Mouse (Mus musculus) liver, embryonic 12.5 days (tissue): Measurements from ENCODE around the gene Ddah2. TPM values are rescaled to one million over a fixed set of nuclear protein-coding genes. Genes with fewer than 3 reads are reported as not detected.

Source experiments
- ATAC-seq: fragments of 200-750 bp; cut with Nextera tagmentation; 2 replicates; pipeline ENCODE4 v1.8.0; 2017; ENCODE audit warnings: moderate number of reproducible peaks, mild to moderate bottlenecking, moderate library complexity
- H3K27ac ChIP-seq: fragments of 300-500 bp; sonication (generic); 2 replicates; pipeline ENCODE4 v1.5.1; 2016; ENCODE audit warnings: mild to moderate bottlenecking
- H3K27me3 ChIP-seq: fragments of 300-500 bp; sonication (generic); replicated peaks from 2 replicates; pipeline ENCODE4 v1.6.1; 2016; ENCODE audit warnings: mild to moderate bottlenecking, moderate library complexity
- H3K36me3 ChIP-seq: fragments of 300-500 bp; sonication (generic); 2 replicates; pipeline ENCODE4 v1.6.1; 2016; ENCODE audit warnings: mild to moderate bottlenecking, moderate library complexity
- H3K4me1 ChIP-seq: fragments of 300-500 bp; sonication (generic); 2 replicates; pipeline ENCODE4 v1.6.1; 2016
- H3K4me2 ChIP-seq: fragments of 300-500 bp; sonication (generic); 2 replicates; pipeline ENCODE4 v1.6.1; 2016; ENCODE audit warnings: mild to moderate bottlenecking, moderate library complexity
- H3K4me3 ChIP-seq: fragments of 300-500 bp; sonication (generic); 2 replicates; pipeline ENCODE4 v1.5.1; 2016; ENCODE audit warnings: mild to moderate bottlenecking, moderate library complexity
- H3K9ac ChIP-seq: fragments of 300-500 bp; sonication (generic); 2 replicates; pipeline ENCODE4 v1.6.1; 2016; ENCODE audit warnings: mild to moderate bottlenecking, moderate library complexity
- H3K9me3 ChIP-seq: fragments of 300-500 bp; sonication (generic); replicated peaks from 2 replicates; pipeline ENCODE4 v1.6.1; 2016; ENCODE audit warnings: mild to moderate bottlenecking, moderate library complexity
- WGBS: fragments of 180-500 bp; shearing (Covaris S2); methylation state at CpG from one replicate; pipeline ENCODE4 v1.1.7; 2016; ENCODE audit not compliant: insufficient replicate concordance; 5-methylcytosine and 5-hydroxymethylcytosine counted together
- polyA plus RNA-seq: library from polyadenylated mRNA; unstranded; fragments of >200 nt; fragmentation: Nextera tagmentation; extraction: Ambion mirVana; gene quantifications from 2 replicates; pipeline ENCODE4 v1.2.1, GENCODE M21; 2016

The Ddah2 gene
- polyA plus RNA-seq, 1 experiment from 2014 or later, result 49.0 TPM

- peaks cover 16% of the 10 kb centered on the region for H3K36me3 ChIP-seq
- H3K4me3 ChIP-seq, result no peak overlapping the region
- WGBS, result 74% methylated on average over 8 of the region's 8 CpGs
- H3K9me3 ChIP-seq, result no peaks in the 10 kb centered on the region
- H3K4me1 ChIP-seq, result peaks cover 71% of the 10 kb centered on the region
- H3K9ac ChIP-seq, result no peak overlapping the region
- 0 out of 2 replicates have a peak, but pooled peaks cover 3% of the 10 kb centered on the region for H3K27me3 ChIP-seq
- no peak overlapping the region for H3K4me2 ChIP-seq
- no peak for ATAC-seq
- H3K27ac ChIP-seq, result no peak overlapping the region
Measured at GRCm38 (mm10) chr17:35020551-35020950, 38.3 kb upstream of the Ddah2 start.

- H3K4me3 ChIP-seq, result peak overlapping the region; percentile 18
- H3K4me2 ChIP-seq, result peak overlapping the region; percentile 57
- peak overlapping the region; percentile 47; the same call in 1 of the 2 replicates for H3K9ac ChIP-seq
- 3% methylated on average over 17 of the region's 17 CpGs for WGBS
- H3K9me3 ChIP-seq, result no peaks in the 10 kb centered on the region
- ATAC-seq, result peak; percentile 13; the same call in 1 of the 2 replicates
- H3K4me1 ChIP-seq, result peaks cover 74% of the 10 kb centered on the region
- peaks cover 9% of the 10 kb centered on the region for H3K36me3 ChIP-seq
- 0 out of 2 replicates have a peak, but pooled peaks cover 3% of the 10 kb centered on the region for H3K27me3 ChIP-seq
- H3K27ac ChIP-seq, result peak overlapping the region; percentile 77
Measured at GRCm38 (mm10) chr17:35021163-35021808, 37.5 kb upstream of the Ddah2 start.

- peaks cover 70% of the 10 kb centered on the region for H3K4me1 ChIP-seq
- no peak overlapping the region for H3K9ac ChIP-seq
- 5% methylated on average over 6 of the region's 6 CpGs for WGBS
- H3K9me3 ChIP-seq, result no peaks in the 10 kb centered on the region
- peak overlapping the region; percentile 57 for H3K4me2 ChIP-seq
- H3K4me3 ChIP-seq, result no peak overlapping the region
- ATAC-seq, result peak; percentile 90
- peak overlapping the region; percentile 77 for H3K27ac ChIP-seq
- H3K36me3 ChIP-seq, result peaks cover 2% of the 10 kb centered on the region
- 0 out of 2 replicates have a peak, but pooled peaks cover 3% of the 10 kb centered on the region for H3K27me3 ChIP-seq
Measured at GRCm38 (mm10) chr17:35021842-35022477, 36.9 kb upstream of the Ddah2 start.

GRCm38 (mm10) chr17:35022541-35023060 lies 36.2 kb upstream of the Ddah2 start:
- no peak for ATAC-seq
- no peak overlapping the region for H3K4me3 ChIP-seq
- peak overlapping the region; percentile 57; the same call in 1 of the 2 replicates for H3K4me2 ChIP-seq
- 0 out of 2 replicates have a peak, but pooled peaks cover 3% of the 10 kb centered on the region for H3K27me3 ChIP-seq
- no peaks in the 10 kb centered on the region for H3K9me3 ChIP-seq
- no peak overlapping the region for H3K9ac ChIP-seq
- 60% methylated on average over 8 of the region's 8 CpGs for WGBS
- peak overlapping the region; percentile 77 for H3K27ac ChIP-seq
- peaks cover 74% of the 10 kb centered on the region for H3K4me1 ChIP-seq
- no peaks in the 10 kb centered on the region for H3K36me3 ChIP-seq

- no peaks in the 10 kb centered on the region for H3K9me3 ChIP-seq
- peak overlapping the region; percentile 77; the same call in 1 of the 2 replicates for H3K27ac ChIP-seq
- ATAC-seq, result no peak
- 79% methylated on average over 5 of the region's 5 CpGs for WGBS
- H3K4me3 ChIP-seq, result no peak overlapping the region
- no peaks in the 10 kb centered on the region for H3K36me3 ChIP-seq
- peaks cover 74% of the 10 kb centered on the region for H3K4me1 ChIP-seq
- H3K27me3 ChIP-seq, result 0 out of 2 replicates have a peak, but pooled peaks cover 3% of the 10 kb centered on the region
- H3K4me2 ChIP-seq, result no peak overlapping the region
- H3K9ac ChIP-seq, result 0 out of 2 replicates have a peak overlapping the region, but pooled peaks have one; percentile 13
Measured at GRCm38 (mm10) chr17:35023221-35023620, 35.6 kb upstream of the Ddah2 start.

- no peaks in the 10 kb centered on the region for H3K9me3 ChIP-seq
- H3K27me3 ChIP-seq, result 0 out of 2 replicates have a peak, but pooled peaks cover 3% of the 10 kb centered on the region
- peaks cover 79% of the 10 kb centered on the region for H3K4me1 ChIP-seq
- 0 out of 2 replicates have a peak overlapping the region, but pooled peaks have one; percentile 4 for H3K4me2 ChIP-seq
- H3K4me3 ChIP-seq, result no peak overlapping the region
- no peak for ATAC-seq
- 19% methylated on average over 4 of the region's 4 CpGs for WGBS
- peak overlapping the region; percentile 42 for H3K27ac ChIP-seq
- 0 out of 2 replicates have a peak overlapping the region, but pooled peaks have one; percentile 13 for H3K9ac ChIP-seq
- H3K36me3 ChIP-seq, result no peaks in the 10 kb centered on the region
Measured at GRCm38 (mm10) chr17:35023756-35024155, 35.1 kb upstream of the Ddah2 start.

- Histone ChIP-seq H3K4me3 (no peak overlapping the region), H3K9ac (no peak overlapping the region), H3K4me2 (no peak overlapping the region), H3K36me3 (no peaks in the 10 kb centered on the region), H3K27ac (peak overlapping the region; percentile 39), H3K27me3 (0 out of 2 replicates have a peak, but pooled peaks cover 3% of the 10 kb centered on the region), H3K4me1 (peaks cover 84% of the 10 kb centered on the region), H3K9me3 (no peaks in the 10 kb centered on the region)
- no peak for ATAC-seq
- 52% methylated on average over 13 of the region's 13 CpGs for WGBS
Measured at GRCm38 (mm10) chr17:35024261-35024660, 34.6 kb upstream of the Ddah2 start.

GRCm38 (mm10) chr17:35024691-35025488 lies 33.9 kb upstream of the Ddah2 start:
- ATAC-seq, result no peak
- no peaks in the 10 kb centered on the region for H3K9me3 ChIP-seq
- H3K4me3 ChIP-seq, result no peak overlapping the region
- H3K4me1 ChIP-seq, result peaks cover 90% of the 10 kb centered on the region
- no peak overlapping the region; the same call in 1 of the 2 replicates for H3K4me2 ChIP-seq
- no peak overlapping the region for H3K27ac ChIP-seq
- no peaks in the 10 kb centered on the region for H3K36me3 ChIP-seq
- 58% methylated on average over 8 of the region's 10 CpGs for WGBS
- H3K9ac ChIP-seq, result no peak overlapping the region
- 0 out of 2 replicates have a peak, but pooled peaks cover 3% of the 10 kb centered on the region for H3K27me3 ChIP-seq

- Histone ChIP-seq H3K4me1 (peaks cover 93% of the 10 kb centered on the region), H3K9ac (no peak overlapping the region), H3K9me3 (no peaks in the 10 kb centered on the region), H3K36me3 (no peaks in the 10 kb centered on the region), H3K27ac (no peak overlapping the region), H3K27me3 (0 out of 2 replicates have a peak, but pooled peaks cover 6% of the 10 kb centered on the region), H3K4me3 (no peak overlapping the region), H3K4me2 (no peak overlapping the region)
- no peak for ATAC-seq
- WGBS, result 65% methylated on average over 5 of the region's 5 CpGs
Measured at GRCm38 (mm10) chr17:35026206-35026605, 32.6 kb upstream of the Ddah2 start.

GRCm38 (mm10) chr17:35027277-35028068 lies 31.4 kb upstream of the Ddah2 start, which contains the start of gene Sapcd1:
Sapcd1 (minus strand) TSS chr17:35028016.
- WGBS, result 52% methylated on average over 13 of the region's 13 CpGs
- no peak for ATAC-seq
- peaks cover 93% of the 10 kb centered on the region for H3K4me1 ChIP-seq
- no peak within 1 kb of the TSS for H3K4me3 ChIP-seq
- H3K27me3 ChIP-seq, result 0 out of 2 replicates have a peak, but pooled peaks cover 6% of the 10 kb centered on the region
- no peaks in the 10 kb centered on the region for H3K36me3 ChIP-seq
- peak within 1 kb of the TSS; percentile 17; the same call in 1 of the 2 replicates for H3K27ac ChIP-seq
- H3K9me3 ChIP-seq, result no peaks in the 10 kb centered on the region
- no peak within 1 kb of the TSS for H3K4me2 ChIP-seq
- H3K9ac ChIP-seq, result peak within 1 kb of the TSS; percentile 10; the same call in 1 of the 2 replicates
